15 mouse cellular contexts compared by ENCODE assay signal in the genomic region with DNA sequence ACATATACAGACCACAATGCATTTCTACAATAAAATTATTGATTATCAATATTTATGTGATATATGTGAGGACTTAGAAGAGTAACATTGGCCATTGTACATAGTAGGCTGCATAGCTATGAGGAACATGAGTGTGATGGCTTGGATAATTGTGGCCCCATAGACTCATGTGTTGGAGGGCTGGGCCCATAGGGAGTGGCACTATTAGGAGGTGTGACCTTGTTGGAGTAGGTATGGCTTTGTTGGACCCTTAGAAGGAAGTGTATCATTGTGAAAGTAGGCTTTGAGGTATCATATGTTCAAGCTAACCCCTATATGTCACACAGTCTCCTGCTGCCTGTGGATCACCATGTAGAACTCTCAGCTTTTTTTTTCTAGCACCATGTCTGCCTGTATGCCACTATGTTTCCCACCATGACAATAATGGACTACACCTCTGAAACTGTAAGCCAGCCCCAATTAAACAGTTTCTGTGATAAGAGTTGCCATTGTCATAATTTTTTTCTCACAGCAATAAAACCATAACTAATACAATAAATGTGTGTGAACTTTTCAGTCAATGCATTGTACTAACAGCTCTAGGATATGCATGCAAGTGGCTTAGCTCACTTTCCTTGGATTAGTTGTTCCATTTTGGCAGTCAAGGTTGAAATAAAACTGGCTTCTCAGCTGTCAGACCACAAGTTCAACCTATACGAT.
"Had no signal": no experiment of that assay in that cellular context is flagged by ENCODE, and none has a peak within 500 bp of the region (broad histone marks: within the 10 kb centered on the region; RNA-seq: fewer than 3 reads in every experiment).

No protein-coding gene starts in this region.

- ATAC-seq: lung, postnatal 0 days; midbrain, embryonic 13.5 days; midbrain, embryonic 15.5 days had no signal

- H3K27ac ChIP-seq: lung, embryonic 15.5 days; macrophage; midbrain, embryonic 13.5 days; midbrain, embryonic 15.5 days; neural tube, embryonic 12.5 days had no signal

- H3K4me3 ChIP-seq: lung, embryonic 15.5 days; megakaryocyte, embryonic 14.5 days; midbrain, embryonic 13.5 days; midbrain, embryonic 15.5 days; neural tube, embryonic 12.5 days had no signal

- H3K9ac ChIP-seq: lung, embryonic 15.5 days; midbrain, embryonic 13.5 days; midbrain, embryonic 15.5 days; neural tube, embryonic 12.5 days had no signal

- DNase-seq: lung, adult 2 months; lung, postnatal 14 days; lung, postnatal 36 days; right cerebral cortex, postnatal 14 days; thymus, adult 18-20 months; thymus, postnatal 14 days; thymus, postnatal 4 days had no signal

- H3K4me2 ChIP-seq: lung, embryonic 15.5 days; midbrain, embryonic 11.5 days; midbrain, embryonic 13.5 days; midbrain, embryonic 15.5 days; neural tube, embryonic 12.5 days had no signal

- H3K27me3 ChIP-seq: lung, embryonic 15.5 days; megakaryocyte, embryonic 14.5 days; midbrain, embryonic 13.5 days; midbrain, embryonic 15.5 days; neural tube, embryonic 12.5 days had no signal

- H3K36me3 ChIP-seq: lung, embryonic 15.5 days; midbrain, embryonic 13.5 days; midbrain, embryonic 15.5 days; neural tube, embryonic 12.5 days had no signal

- H3K9me3 ChIP-seq: lung, embryonic 15.5 days; megakaryocyte, embryonic 14.5 days; midbrain, embryonic 13.5 days; midbrain, embryonic 15.5 days; neural tube, embryonic 12.5 days had no signal

- H3K4me1 ChIP-seq: megakaryocyte, embryonic 14.5 days; midbrain, embryonic 13.5 days; midbrain, embryonic 15.5 days; neural tube, embryonic 12.5 days had no signal
